27 mouse cellular contexts compared by ENCODE assay signal in the genomic region with DNA sequence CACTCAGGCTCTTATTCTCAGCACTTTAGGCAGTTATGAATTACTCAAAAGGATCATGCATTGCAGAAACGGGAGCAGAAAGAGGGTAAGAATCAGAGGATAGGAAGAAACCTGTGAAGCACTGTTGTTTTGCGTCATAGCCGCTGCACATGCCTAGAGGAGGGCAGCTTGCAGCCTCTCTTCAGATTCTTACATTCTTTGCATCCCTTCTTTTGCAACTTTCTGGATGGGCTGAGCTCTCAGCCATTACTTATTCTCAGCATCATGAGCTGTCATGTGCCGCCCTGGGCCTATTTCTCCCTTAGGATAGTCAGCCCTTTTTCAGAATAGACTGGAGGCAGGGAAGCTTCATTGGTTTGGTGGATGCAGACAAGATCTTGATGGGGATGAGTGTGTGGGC.
"Had no signal": no experiment of that assay in that cellular context is flagged by ENCODE, and none has a peak within 500 bp of the region (broad histone marks: within the 10 kb centered on the region; RNA-seq: fewer than 3 reads in every experiment).

No protein-coding gene starts in this region.

- H3K4me2 ChIP-seq: embryonic facial prominence, embryonic 12.5 days; embryonic facial prominence, embryonic 13.5 days; embryonic facial prominence, embryonic 15.5 days; forebrain, embryonic 12.5 days; forebrain, embryonic 13.5 days; forebrain, embryonic 15.5 days had no signal

- H3K4me1 ChIP-seq: embryonic facial prominence, embryonic 12.5 days; embryonic facial prominence, embryonic 13.5 days; embryonic facial prominence, embryonic 15.5 days; forebrain, embryonic 10.5 days; forebrain, embryonic 12.5 days; forebrain, embryonic 13.5 days had no signal

- H3K27ac ChIP-seq: embryonic facial prominence, embryonic 10.5 days; embryonic facial prominence, embryonic 12.5 days; embryonic facial prominence, embryonic 13.5 days; embryonic facial prominence, embryonic 15.5 days; forebrain, embryonic 10.5 days; forebrain, embryonic 12.5 days; forebrain, embryonic 13.5 days; forebrain, embryonic 15.5 days; gastrocnemius, adult 2 months; heart, adult 2 months had no signal

- H3K9ac ChIP-seq: embryonic facial prominence, embryonic 12.5 days; embryonic facial prominence, embryonic 13.5 days; embryonic facial prominence, embryonic 15.5 days; forebrain, embryonic 12.5 days; forebrain, embryonic 13.5 days; forebrain, embryonic 15.5 days; forebrain, postnatal 0 days had no signal

- H3K27me3 ChIP-seq: embryonic facial prominence, embryonic 12.5 days; embryonic facial prominence, embryonic 13.5 days; embryonic facial prominence, embryonic 15.5 days; forebrain, embryonic 12.5 days; forebrain, embryonic 13.5 days; forebrain, embryonic 15.5 days had no signal

- H3K4me3 ChIP-seq: embryonic facial prominence, embryonic 10.5 days; embryonic facial prominence, embryonic 12.5 days; embryonic facial prominence, embryonic 13.5 days; embryonic facial prominence, embryonic 15.5 days; erythroblast, embryonic 14.5 days; forebrain, embryonic 10.5 days; forebrain, embryonic 12.5 days; forebrain, embryonic 13.5 days; forebrain, embryonic 15.5 days; gastrocnemius, adult 2 months; heart, adult 2 months had no signal

- ATAC-seq: forebrain, embryonic 13.5 days; forebrain, embryonic 14.5 days; forebrain, embryonic 15.5 days; forebrain, embryonic 16.5 days; forebrain, postnatal 0 days had no signal

- H3K36me3 ChIP-seq: embryonic facial prominence, embryonic 10.5 days; embryonic facial prominence, embryonic 12.5 days; embryonic facial prominence, embryonic 13.5 days; embryonic facial prominence, embryonic 15.5 days; forebrain, embryonic 10.5 days; forebrain, embryonic 12.5 days; forebrain, embryonic 15.5 days had no signal

- H3K9me3 ChIP-seq: embryonic facial prominence, embryonic 10.5 days; embryonic facial prominence, embryonic 12.5 days; embryonic facial prominence, embryonic 13.5 days; embryonic facial prominence, embryonic 15.5 days; forebrain, embryonic 10.5 days; forebrain, embryonic 12.5 days; forebrain, embryonic 13.5 days; forebrain, embryonic 15.5 days had no signal

- DNase-seq: cerebellum, adult 9-10 months; cerebellum, adult 9-11 months; cerebellum, postnatal 10 days; cerebellum, postnatal 14 days; cerebellum, postnatal 25 days; cerebellum, postnatal 36 days; embryo, embryonic 11 days; forebrain, postnatal 0 days; gastrocnemius, adult 2 months; gastrocnemius, postnatal 10 days; gastrocnemius, postnatal 14 days; gastrocnemius, postnatal 25 days; gastrocnemius, postnatal 36 days; heart, adult 11 months; heart, adult 18-20 months; heart, adult 2 months had no signal
